Mouse (Mus musculus) gastrocnemius, postnatal 25 days (tissue): Measurements from ENCODE around the gene Smarca2. TPM values are rescaled to one million over a fixed set of nuclear protein-coding genes. Genes with fewer than 3 reads are reported as not detected.
"Not testable (repeated sequence)": the region's sequence is repeated elsewhere in the genome, so short reads cannot be mapped to it uniquely, and the experiment has no call there.

Experiments
- DNase-seq: peaks from one replicate; pipeline ENCODE4 v3.0.0; 2022
- total RNA-seq, 2 experiments: library from RNA; stranded (reverse); gene quantifications; 1 replicate in 1 of 2; 2 replicates in 1 of 2; pipeline ENCODE4 v1.2.3; 2021

Smarca2 gene
- total RNA-seq, 2 experiments from 2014 or later, result 38.4 to 40.9 TPM

- no peak for DNase-seq
These were observed 85.7 kb downstream of the Smarca2 start for GRCm38 (mm10) chr19:26690516-26690915.

GRCm38 (mm10) chr19:26697107-26697506 is 92.3 kb downstream of the Smarca2 start:
- DNase-seq, result no peak

- DNase-seq, result no peak
These were observed 99.8 kb downstream of the Smarca2 start for GRCm38 (mm10) chr19:26704545-26705209.

- DNase-seq, result no peak
These were observed 102.1 kb downstream of the Smarca2 start for GRCm38 (mm10) chr19:26706910-26707309.

GRCm38 (mm10) chr19:26709095-26709494 is 104.2 kb downstream of the Smarca2 start:
- no peak for DNase-seq

GRCm38 (mm10) chr19:26711268-26711667 is 106.4 kb downstream of the Smarca2 start:
- DNase-seq, result no peak

- no peak for DNase-seq
These were observed 111.4 kb downstream of the Smarca2 start for GRCm38 (mm10) chr19:26716217-26716616.

GRCm38 (mm10) chr19:26718221-26718620 is 113.4 kb downstream of the Smarca2 start:
- peak; percentile 32 for DNase-seq

GRCm38 (mm10) chr19:26719161-26719560 is 114.3 kb downstream of the Smarca2 start:
- peak; percentile 77 for DNase-seq

- peak; percentile 58 for DNase-seq
These were observed 116.9 kb downstream of the Smarca2 start for GRCm38 (mm10) chr19:26721741-26722140.

GRCm38 (mm10) chr19:26723899-26724298 is 119.0 kb downstream of the Smarca2 start:
- DNase-seq, result no peak

- DNase-seq, result no peak
These were observed 119.8 kb downstream of the Smarca2 start for GRCm38 (mm10) chr19:26724626-26725025.

- no peak for DNase-seq
These were observed 122.9 kb downstream of the Smarca2 start for GRCm38 (mm10) chr19:26727796-26728195.

- no peak for DNase-seq
These were observed 125.6 kb downstream of the Smarca2 start for GRCm38 (mm10) chr19:26730486-26730885.

GRCm38 (mm10) chr19:26731121-26731520 is 126.3 kb downstream of the Smarca2 start:
- no peak for DNase-seq

GRCm38 (mm10) chr19:26731809-26732208 is 127.0 kb downstream of the Smarca2 start:
- no peak for DNase-seq

GRCm38 (mm10) chr19:26733055-26733454 is 128.2 kb downstream of the Smarca2 start:
- DNase-seq, result no peak

GRCm38 (mm10) chr19:26733546-26734100 is 128.8 kb downstream of the Smarca2 start:
- peak; percentile 23 for DNase-seq

GRCm38 (mm10) chr19:26734704-26735109 is 129.9 kb downstream of the Smarca2 start:
- DNase-seq, result no peak

- DNase-seq, result not testable (repeated sequence)
These were observed 140.2 kb downstream of the Smarca2 start for GRCm38 (mm10) chr19:26745021-26745420.

- DNase-seq, result no peak
These were observed 140.7 kb downstream of the Smarca2 start for GRCm38 (mm10) chr19:26745567-26745966.

GRCm38 (mm10) chr19:26746290-26746689 is 141.4 kb downstream of the Smarca2 start:
- DNase-seq, result no peak

- DNase-seq, result no peak
These were observed 142.0 kb downstream of the Smarca2 start for GRCm38 (mm10) chr19:26746709-26747467.
